Mouse (Mus musculus) kidney, postnatal 10 days (tissue): ENCODE measurements around the gene Atp13a2.

ENCODE experiments used
- DNase-seq: peaks from one replicate; pipeline ENCODE4 v3.0.0; 2021; ENCODE audit warnings: mixed read lengths

The Atp13a2 gene

DNA sequence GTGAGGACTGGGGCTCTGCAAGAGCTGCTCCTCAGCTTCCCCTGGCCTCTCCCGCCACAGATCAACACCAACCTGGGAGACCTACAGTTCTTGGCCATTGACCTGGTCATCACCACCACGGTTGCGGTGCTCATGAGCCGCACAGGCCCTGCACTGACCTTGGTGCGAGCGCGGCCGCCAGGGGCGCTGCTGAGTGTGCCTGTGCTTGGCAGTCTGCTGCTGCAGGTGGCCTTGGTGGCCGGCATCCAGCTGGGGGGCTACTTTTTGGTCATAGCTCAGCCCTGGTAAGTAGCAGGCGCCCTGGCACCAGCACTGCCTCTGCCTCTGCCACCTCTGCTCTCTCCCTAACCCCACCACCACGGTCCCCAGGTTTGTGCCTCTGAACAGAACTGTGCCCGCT is 19.3 kb downstream of the Atp13a2 start:
- peak; percentile 70 for DNase-seq

DNA sequence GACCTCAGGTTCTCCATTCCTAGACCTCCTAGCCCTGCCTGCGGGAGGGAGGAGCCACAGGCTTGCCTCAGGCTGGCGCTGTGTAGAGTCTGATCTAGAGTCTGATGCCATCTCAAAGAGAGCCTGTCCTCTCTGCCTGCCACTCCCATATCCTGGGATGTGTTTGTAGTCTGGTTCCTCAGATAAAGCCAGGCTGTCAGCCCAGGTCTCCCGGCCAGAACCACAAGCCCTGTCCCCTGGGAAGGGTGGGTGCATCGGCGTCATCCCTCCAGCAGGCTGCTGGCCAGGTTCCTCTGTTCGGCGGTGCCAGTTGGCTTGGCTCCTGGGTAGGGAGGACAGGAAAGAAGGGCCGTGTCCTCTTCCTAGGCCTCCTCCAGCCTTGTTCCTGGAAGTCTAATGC is 21.4 kb downstream of the Atp13a2 start:
- peak; percentile 56 for DNase-seq

DNA sequence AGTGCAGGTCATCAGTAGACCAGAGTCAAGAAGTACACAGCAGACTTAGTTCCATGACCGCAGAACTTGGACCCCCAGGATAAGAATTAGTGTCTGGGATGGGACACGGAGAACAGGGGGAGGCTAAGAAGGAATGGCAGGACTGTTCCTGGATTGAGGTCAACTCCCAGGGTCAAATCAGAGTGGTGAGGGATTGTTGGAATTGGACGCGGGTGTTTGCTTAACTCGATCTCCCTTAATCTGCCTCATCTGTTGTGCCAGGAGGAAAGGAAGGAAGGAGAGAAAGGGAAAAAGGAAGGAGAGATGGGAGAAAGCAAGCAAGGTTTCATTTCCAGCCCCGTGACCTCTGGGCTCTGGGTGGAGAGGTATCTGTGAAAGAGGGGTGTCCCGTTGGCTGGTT is 23.4 kb downstream of the Atp13a2 start, which contains the start of gene Mfap2:
Gene Mfap2 (plus strand): TSS at position 301 of the 400 bp plus-strand sequence.
- DNase-seq, result no peak

DNA sequence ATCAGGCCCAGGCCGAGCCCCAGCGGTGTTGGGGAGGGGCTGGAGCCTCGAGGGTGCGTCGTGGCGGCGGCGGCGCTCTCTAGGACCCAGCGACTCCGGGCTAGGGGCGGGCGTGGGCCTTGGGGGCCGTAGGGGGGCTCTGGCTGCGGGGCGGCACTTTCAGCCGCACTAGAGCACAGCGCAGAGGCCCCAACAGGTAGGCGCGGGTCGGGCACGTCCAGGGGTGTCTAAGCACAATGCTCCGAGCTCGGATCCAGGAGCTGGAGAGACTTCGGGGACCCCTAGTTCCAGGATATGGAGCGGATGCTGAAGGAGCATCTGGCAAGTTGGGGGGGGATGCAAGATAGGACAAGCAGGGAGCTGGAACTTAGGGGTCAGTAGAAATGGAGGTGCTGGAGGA is 23.9 kb downstream of the Atp13a2 start:
- peak; percentile 71 for DNase-seq

DNA sequence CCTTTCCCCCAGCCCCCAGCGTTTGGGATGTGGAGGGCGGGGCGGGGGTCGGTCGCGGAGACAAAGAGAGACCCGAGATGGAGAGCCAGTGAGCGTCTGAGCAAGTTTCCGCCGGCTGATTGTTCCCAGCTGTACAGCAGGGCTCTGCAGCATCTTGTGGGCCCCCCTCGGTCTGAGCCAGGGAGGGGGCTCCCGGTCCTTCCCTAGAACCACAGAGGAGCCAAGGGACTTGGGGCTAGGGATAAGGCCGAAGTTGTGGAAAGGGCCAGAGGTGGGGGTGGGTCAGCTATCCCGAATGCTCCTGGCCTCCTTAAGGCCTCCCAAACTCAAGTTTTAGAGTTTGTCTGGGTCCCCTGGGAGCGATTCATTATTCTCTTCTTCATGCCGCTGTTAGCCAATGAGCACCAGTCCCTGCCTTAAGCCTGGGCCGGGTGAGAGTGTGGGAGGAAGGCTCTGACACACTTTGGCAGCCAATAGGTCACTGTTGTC is 24.3 kb downstream of the Atp13a2 start:
- DNase-seq, result peak; percentile 79

DNA sequence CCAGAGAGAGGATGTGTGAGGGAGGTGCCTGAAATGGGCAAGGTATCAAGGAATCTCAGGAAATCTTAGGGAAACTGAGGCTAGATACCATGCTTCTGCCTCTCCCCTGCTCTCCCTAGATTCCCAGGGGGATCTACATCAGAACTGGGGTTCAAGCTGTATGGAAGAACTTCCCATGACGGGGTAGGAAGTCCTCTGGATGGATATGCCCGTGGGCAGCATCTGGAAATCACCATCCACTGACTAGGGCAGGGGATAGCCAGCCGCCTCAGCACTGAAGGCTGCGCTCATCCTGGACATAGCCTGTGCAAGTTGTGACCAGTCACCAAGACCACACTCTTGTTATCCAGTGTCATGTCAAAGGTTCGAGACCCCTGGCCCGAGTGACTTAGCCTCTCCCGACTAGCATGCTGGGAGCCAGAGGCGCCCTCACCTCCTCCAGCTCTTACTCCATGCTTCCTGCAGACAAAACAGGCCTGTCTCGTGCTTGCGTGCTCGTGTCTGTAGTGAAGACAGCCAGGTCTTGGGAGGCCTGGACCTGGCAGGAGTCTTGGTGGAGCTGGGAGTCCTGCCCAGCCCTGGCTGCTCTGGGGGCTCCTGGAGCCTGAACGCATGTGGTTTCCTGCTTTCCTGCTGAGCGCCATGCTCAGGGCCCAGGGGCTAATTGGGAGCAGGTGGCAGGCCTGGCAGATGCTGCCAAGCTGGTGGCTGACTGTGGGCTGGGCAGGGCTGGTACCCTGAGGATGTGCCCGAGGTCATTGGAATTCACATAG is 25.1 kb downstream of the Atp13a2 start:
- DNase-seq, result peak; percentile 60

DNA sequence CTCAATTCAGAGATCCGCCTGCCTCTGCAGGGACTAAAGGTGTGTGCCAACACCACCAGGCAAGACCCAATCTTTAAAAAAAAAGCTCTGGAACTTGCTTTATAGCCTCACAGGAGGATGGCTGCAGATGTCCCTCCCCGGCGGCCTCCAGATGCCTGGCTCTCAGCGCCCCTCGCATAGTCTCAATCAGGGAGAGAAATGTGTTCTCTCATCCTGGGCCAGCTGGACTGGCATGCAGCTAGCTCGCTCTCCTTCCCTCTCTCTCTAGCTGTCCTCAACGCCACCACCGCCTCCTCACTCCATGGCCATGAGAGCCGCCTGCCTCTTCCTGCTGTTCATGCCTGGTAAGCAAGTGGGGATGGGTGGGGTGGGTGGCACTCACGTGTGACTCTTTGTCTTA is 25.9 kb downstream of the Atp13a2 start:
- no peak for DNase-seq

DNA sequence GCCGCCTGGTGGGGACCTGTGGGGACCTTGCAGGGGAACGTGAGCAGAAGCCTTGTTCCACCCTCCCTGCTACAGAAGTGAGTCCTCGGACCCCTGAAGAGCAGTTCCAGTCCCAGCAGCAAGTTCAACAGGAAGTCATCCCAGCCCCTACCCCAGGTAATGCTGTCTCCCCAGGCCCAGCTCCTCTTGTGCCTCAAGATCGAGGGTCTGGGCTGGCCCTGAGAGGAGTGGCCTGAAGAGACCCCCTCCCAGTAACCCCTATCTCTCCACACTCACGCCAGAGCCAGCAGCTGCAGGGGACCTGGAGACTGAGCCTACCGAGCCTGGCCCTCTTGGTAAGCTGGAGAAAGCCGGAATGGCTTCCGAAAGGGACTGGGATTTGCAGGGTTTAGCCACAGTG is 27.4 kb downstream of the Atp13a2 start:
- no peak for DNase-seq

DNA sequence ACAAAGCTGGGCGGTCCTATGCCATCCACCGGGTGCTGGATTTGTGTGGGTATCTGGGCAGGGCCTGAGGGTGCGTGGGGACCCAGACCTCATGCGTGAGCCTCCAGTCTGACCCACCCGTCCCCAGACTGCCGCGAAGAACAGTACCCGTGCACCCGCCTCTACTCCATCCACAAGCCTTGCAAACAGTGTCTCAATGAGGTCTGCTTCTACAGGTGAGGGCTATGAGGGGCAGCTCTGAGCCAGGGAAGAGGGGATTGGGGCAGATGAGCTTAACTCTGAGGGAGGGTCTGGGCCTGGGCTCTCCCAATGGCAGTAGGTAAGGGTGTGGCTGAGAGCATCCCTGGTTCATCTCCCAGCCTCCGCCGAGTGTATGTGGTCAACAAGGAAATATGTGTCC is 28.2 kb downstream of the Atp13a2 start:
- no peak for DNase-seq

DNA sequence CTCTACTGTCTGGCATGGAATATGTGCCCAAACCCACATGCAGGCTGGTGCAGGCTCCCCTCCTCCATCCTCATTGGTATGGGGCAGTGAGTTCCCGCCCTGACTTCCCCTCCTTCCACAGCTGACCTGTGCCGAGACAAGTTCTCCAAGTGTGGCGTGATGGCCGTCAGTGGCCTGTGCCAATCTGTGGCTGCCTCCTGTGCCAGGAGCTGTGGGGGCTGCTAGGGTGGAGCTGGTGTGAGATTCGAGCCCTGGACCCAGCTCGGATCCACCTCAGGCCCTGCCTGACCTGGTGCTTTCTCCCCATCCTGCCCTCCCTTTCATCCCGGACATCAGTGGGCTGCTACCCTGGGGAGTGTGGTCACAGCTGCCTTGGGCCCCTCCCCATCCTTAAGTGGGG is 28.7 kb downstream of the Atp13a2 start:
- DNase-seq, result no peak

DNA sequence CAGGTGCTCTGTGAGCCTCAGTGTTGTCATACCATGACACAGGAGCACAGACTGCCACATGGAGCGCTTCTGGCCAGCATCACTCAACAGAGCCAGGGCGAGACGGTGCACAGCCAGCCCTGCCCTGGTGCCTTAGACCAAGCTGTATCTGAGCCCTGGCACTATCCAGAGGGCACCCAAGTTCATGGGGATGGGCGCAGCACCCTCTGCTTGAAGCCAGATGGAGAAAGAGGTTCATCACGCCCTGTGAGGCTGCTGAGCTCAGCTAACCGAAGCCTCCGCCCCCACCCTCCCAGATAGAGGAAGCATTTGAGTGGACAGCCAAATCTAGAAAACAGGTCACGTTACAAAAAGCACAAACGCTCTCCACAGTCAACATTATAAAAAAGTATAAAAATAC is 29.6 kb downstream of the Atp13a2 start:
- DNase-seq, result no peak

DNA sequence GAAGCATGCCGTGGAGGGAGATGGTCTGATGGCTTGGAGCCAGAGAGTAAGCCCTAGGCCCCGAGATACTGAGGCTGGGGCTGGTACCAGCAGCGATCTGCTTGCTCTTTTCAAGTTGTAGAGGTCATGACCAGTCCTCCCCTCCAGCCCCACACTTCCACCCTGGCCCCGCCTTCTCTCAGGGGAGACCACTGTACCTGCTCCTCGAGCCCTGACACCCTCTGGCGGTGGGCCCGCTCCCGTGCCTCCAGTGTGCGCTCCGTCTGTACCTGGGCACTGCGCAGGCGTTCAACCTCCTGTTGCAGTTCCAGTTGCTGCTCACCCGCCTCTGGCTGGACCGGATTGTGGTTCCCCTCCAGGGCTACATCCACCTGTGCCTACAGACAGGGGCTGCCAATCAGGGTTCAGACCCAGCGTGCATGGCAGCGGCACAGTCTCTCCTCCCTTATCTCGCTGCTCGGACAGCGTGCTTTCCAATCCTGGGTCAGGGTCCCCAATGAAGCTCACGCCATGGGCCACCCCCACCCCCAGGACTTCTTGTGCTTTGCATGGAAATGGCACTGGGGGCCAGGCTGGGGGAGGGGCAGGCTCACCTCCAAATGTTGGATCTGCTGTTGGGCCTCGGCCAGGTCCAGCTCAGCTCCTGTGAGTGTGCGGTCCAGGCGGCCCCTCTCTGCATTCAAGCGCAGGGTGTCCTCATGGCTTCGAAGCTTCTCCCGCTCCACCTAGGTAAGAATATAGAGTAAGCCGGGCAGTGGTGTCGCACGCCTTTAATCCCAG is 31.2 kb downstream of the Atp13a2 start:
- DNase-seq, result no peak

DNA sequence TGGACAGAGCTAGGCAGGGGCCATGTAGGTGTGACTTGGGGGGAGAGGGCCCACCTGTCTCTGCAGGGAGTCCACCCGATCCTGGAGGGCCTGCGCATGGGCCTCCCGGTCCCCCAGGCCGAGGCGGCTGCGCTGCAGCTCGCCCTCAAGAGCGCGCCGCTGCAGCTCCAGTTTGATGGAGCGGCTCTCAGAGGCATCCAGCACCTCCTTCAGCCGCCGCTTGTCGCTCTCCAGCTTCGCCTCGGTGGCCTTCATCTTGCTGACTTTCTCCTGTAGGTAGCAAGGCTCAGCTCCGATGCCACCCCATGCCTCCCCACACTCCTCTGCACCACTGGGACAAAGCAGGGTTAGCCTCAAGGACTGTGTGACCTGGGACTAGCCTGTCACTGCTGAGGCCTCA is 33.5 kb downstream of the Atp13a2 start:
- DNase-seq, result no peak

DNA sequence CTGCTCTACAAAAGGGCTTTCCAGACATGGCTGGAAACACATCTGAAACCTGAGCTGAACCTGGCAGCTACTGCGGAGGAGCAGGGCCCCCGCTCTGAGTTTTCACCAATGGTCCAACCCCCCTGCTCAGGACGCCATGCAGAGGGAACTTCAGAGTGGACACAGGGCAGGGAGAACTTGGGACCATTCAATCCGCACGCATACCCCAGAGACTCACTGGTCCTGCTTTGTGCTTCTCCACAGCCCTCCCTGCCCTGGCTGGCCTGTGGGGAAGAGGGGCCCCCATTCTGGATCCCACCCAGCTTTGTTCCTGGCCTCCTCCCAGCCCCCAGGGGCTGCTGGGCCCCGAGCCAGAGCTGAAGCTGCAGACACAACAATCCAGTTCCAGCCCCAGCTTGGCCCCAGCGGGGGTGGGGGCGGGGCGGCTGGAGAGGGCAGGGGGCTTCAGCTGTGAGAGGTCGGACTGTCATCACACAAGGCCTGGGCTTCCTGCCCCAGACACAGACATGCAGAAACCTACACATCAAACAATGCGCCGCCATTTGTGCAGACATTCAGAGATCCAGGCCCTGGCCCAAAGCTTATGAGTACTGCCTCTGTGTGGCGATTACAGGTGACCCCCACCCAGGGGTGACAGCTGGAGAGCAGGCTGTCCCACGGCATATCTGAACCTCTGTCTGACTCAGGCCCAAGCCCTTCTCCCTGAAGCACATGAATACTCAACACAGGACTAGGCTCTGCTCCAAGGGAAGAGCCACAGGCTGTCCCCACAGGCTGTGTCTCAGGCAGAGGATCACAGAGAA is 34.3 kb downstream of the Atp13a2 start:
- peak; percentile 83 for DNase-seq

DNA sequence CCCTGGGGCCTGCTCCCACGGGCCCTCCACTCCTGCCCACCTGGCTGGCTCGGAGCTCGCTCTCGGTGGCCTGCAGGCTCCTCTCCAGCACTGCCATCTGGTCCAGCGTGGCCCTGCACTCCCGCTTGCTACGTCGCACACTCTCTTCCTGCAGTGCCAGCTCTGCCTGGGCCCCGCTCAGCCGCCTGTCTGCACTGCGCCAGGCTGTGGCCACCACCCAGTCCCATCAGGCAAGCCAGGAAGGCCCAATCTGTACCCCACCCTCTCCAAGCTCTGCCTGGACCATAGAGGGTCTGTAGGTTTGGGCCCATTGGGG is 34.9 kb downstream of the Atp13a2 start:
- DNase-seq, result no peak

DNA sequence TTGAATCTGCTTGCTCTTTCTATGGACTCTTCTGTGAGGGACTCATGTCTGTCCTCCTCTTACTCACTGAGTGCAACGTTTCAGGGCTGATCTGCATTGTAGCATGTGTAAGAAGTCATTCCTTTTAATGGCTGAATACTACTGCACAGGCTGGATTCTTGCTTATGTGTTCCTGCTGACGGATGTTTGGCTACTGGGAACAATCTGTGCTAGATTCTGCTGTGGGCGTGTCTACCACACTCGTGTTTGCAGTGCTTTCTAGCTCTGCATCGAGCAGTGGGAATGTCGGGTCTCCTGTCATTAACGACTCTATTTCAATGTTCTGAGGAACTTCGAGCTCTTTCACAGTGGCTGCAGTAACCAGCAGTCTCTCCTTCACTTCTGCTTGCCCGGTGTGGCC is 37.4 kb downstream of the Atp13a2 start:
- DNase-seq, result no peak

DNA sequence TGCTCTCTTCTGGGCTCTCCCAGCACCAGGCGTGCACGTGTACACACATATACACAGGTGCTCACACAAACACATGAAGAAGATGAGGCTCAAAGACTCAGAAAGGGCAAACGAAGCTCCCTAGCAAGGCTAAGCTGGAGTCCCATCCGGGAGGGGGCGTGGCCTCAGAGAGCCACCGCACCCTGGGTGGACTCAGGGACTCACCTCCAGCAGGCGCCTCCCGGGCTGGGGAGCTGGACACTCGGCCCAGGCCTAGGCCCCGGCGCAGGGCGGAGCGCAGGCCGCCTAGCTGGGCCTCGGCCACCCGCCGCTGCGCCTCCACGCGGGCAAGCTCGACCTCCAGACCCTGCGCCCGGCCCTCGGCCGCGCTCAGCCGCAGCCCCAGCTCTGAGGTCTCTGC is 38.3 kb downstream of the Atp13a2 start:
- no peak for DNase-seq

DNA sequence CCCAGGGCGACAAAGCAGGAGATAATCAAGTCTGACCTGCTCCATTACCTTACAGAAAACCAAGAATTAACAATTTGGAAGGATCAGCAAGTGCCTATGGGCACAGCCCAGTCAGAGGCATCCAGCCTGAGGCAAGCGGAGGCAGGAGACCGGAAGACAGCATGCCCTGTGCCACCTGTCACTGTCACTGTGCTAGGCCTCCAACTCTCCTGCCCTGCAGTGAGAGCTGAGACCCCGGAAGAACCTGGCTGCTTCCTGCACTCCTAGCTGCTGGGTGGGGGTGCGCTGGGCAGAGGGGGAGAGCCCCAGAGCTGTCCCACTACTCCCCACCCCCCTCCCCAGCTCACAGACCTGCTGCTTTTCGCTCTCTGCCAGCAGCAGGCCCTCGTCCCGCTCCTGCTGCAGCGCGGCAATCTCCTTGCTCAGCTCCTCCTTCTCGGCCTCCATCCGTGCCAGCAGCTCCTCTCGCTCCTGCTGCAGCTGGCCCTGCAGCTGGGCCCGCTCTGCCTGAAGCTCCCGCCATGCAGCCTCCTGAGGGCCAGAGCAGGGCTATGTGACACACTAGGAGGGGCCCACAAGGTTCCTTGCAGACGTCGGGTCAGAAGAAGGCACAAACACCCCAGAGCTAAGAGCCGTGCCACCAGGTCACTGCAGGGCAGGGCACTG is 44.0 kb downstream of the Atp13a2 start:
- DNase-seq, result no peak

DNA sequence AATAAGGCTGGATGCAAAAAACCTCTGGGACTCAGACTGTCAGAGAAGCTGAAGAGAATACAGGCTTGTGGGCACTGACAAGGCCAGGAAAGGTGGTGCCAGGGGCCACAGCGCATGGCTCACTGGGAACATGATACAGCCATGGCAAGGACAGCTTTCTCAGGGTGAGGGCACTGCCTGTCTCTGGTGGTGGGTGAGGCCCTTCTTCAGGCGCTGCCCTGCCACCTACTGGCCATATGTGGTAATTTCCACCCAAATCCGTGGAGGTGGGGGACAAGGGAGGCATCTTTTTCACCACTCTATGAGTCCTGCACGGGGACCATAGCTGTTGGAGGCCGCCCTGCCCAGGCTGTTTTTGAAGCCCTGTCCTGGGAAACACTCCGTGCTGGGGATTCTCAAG is 45.1 kb downstream of the Atp13a2 start:
- peak; percentile 86 for DNase-seq

DNA sequence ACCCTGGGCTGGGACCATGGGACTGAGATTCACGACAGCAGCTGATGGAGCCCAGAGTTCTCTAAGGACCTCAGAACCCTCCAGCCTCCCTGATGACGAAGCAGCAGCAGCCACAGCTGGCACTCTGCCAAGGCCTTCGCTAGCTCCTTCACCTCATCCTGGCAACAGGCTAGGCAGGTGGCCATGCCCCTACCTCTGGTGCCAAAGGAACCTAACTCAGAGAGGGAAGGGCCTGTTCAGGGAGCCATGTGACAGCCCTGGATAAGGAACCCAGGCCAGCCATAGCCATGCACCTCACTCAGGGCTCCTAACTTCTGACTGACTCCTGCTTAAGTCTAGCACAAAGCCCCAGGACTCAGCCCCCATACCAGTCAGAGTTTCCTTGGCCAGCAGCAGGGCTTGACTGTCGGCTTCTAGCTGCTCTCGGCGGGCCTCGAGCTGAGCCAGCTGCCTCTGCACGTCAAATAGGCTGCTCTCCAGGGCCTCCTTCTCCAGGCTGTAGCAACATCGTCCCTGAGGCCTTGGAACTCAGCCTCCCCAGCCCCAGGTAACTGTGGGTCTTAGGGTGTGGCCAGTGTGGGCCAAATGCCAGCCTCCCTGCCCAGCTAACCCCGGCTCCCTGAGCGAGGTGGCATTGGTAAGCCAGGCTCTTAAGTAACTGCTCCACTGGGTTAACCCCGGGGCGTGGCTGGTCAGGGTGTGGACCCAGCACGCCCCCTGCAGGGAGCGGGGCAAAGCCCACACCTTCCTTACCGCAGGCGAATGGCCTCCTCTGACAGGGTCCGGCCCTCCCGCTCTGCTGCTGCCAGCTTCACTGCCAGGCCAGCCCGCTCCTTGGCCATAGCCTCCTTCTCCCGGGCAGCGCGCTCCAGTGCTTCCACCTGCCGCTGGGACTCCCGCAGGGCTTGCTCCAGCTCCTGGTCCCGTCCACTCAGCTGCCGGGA is 47.2 kb downstream of the Atp13a2 start:
- peak; percentile 72 for DNase-seq

DNA sequence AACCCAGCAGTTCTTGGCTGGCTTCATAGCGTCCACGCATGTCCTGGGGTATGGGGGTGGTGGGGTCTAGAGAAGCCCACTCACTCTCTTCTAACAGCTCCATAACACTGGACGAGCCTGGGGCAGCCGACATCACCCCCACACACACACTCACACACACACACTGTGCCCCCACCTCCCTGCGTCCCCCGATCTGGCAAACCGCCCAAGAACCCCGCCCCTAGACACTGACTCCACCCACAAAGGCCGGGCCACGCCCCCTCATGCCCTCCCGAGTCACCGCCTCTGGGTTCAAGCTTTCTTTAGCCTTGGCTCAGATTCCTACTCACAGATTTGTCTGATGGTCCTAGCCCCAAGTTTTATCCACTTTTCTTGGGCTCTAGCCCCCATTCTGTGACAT is 54.4 kb downstream of the Atp13a2 start:
- DNase-seq, result peak; percentile 67

DNA sequence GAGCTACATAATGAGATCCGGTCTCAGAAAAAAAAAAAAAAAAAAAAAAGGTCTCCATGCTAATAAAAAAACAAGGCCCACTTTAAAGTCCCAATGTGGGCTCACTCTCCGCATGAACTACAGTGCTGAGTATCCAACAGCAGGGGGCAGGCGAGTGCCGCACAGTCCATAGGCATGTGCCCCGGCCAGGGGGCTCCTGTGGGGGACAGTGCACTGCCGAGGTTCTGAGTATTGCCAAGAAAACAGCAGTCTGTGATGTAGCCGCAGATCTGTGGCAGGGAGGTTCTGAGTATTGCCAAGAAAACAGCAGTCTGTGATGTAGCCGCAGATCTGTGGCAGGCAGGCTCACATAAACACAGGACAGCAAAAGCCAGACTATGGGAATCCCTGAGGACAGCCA is 58.1 kb downstream of the Atp13a2 start:
- peak; percentile 87 for DNase-seq
